Mouse (Mus musculus): ENCODE measurements at regions not wholly inside any gene's neighbourhood (a gene's known extent, or its start where the extent isn't known, plus 50 kb on each side); places are given as distances from the start of the nearest gene placed in this dataset.

DNA sequence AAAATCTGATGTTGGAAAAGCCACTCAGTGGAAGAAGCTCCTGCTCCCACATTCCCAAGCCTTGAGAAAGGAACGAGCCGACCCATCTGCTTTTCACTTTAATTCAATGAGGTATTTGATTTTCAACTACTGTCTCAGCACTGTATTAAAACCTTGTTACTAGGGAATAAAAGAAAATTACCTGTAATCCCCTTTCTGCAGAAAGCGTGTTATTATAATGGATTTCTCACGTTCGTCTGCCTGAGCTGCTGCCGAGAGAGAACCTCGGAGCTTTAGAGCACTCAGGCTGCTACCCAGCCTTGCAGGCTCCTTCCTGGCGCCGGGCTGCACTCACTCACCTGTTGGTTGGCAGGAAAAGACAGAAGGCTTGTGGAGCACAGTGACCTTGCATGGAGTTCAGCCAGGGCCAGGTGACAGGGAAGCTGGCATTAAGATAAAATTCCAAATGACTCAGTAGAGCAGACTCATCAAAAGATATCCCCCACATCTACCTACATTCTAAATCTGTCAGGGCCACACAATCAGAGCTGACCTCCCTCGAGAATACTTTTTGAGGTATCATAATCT, 770.2 kb downstream of the Adgrl2 start:
- Histone ChIP-seq H3K36me3 (ENCODE audit: control insufficient read depth, insufficient read depth) (no peaks in the 10 kb centered on the region), H3K27me3 (ENCODE audit: control insufficient read depth, insufficient read depth, insufficient read length) (no peaks in the 10 kb centered on the region), H3K79me2 (ENCODE audit: control insufficient read depth, insufficient read depth) (no peaks in the 10 kb centered on the region), H3ac (ENCODE audit: control insufficient read depth, insufficient read length) (no peak overlapping the region), H3K4me2 (ENCODE audit: low read depth) (no peak overlapping the region), H3K4me3 (no peak overlapping the region)
- no peak for TF ChIP-seq CEBPB (IDR thresholded peaks at IDR 0.05; ENCODE audit: insufficient read depth, poor library complexity, severe bottlenecking)
- no peak for TF ChIP-seq SRF (IDR thresholded peaks at IDR 0.05; ENCODE audit: control insufficient read depth, insufficient read length, low read depth)
- TF ChIP-seq TCF3 (IDR thresholded peaks at IDR 0.05; ENCODE audit: insufficient read length, low read depth), result no peak
- no peak for TF ChIP-seq E2F4 (IDR thresholded peaks at IDR 0.05; ENCODE audit: insufficient read depth)
- no peak for TF ChIP-seq TCF12 (IDR thresholded peaks at IDR 0.05; ENCODE audit: insufficient read depth, poor library complexity, severe bottlenecking)
- TF ChIP-seq MYOG (IDR thresholded peaks at IDR 0.05; ENCODE audit: control insufficient read depth in 1 of 3, insufficient read depth in 1 of 3, insufficient read length in 2 of 3, low read depth in 2 of 3), result no peak
- TF ChIP-seq POLR2A (IDR thresholded peaks at IDR 0.05; ENCODE audit: insufficient read length, low read depth), result no peak

DNA sequence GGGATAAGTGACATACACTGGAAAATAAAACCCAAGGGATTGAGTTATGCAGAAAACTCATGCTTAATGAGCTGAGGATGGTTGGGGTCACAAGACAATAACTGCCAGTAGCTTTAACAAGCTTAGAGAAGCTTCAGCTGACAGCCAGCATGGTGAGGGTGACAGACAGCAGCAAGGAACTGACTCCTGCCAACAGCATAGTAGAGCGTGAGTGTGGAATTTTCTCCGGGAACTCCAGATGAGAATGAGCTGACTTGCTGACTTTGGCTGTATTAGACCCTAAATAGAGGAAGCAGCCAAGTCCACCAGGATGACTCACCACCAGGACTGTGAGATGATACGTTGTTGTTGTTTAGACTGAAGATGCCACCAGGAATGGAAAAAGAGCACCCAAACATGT, 788.2 kb downstream of the Adgrl2 start:
- H3ac ChIP-seq (ENCODE audit: control insufficient read depth, insufficient read length), result no peak overlapping the region
- no peaks in the 10 kb centered on the region for H3K36me3 ChIP-seq (ENCODE audit: control insufficient read depth, insufficient read depth)
- no peaks in the 10 kb centered on the region for H3K79me2 ChIP-seq (ENCODE audit: control insufficient read depth, insufficient read depth)
- no peak overlapping the region for H3K4me2 ChIP-seq (ENCODE audit: low read depth)
- no peak overlapping the region for H3K4me3 ChIP-seq
- TF ChIP-seq TCF3 (IDR thresholded peaks at IDR 0.05; ENCODE audit: insufficient read length, low read depth), result no peak
- no peak for TF ChIP-seq TCF12 (IDR thresholded peaks at IDR 0.05; ENCODE audit: insufficient read depth, poor library complexity, severe bottlenecking)
- TF ChIP-seq E2F4 (IDR thresholded peaks at IDR 0.05; ENCODE audit: insufficient read depth), result no peak
- no peak for TF ChIP-seq POLR2A (IDR thresholded peaks at IDR 0.05; ENCODE audit: insufficient read length, low read depth)
- TF ChIP-seq REST (IDR thresholded peaks at IDR 0.05; ENCODE audit: insufficient read depth, insufficient read length), result no peak
- TF ChIP-seq SRF (IDR thresholded peaks at IDR 0.05; ENCODE audit: control insufficient read depth, insufficient read length, low read depth), result no peak
- TF ChIP-seq MAX (IDR thresholded peaks at IDR 0.05; ENCODE audit: low read depth), result no peak
- TF ChIP-seq MYOG (IDR thresholded peaks at IDR 0.05; ENCODE audit: control insufficient read depth in 1 of 3, insufficient read depth in 1 of 3, insufficient read length in 2 of 3, low read depth in 2 of 3), result no peak
- no peak for TF ChIP-seq MYOD1 (IDR thresholded peaks at IDR 0.05; ENCODE audit: control insufficient read depth in 1 of 3, insufficient read length in 2 of 3, low read depth in 2 of 3)
- TF ChIP-seq USF1 (IDR thresholded peaks at IDR 0.05; ENCODE audit: low read depth), result no peak
- TF ChIP-seq CEBPB (IDR thresholded peaks at IDR 0.05; ENCODE audit: insufficient read depth, poor library complexity, severe bottlenecking), result no peak
- TF ChIP-seq POLR2AphosphoS2 (IDR thresholded peaks at IDR 0.05; ENCODE audit: insufficient read length, low read depth), result no peak
- H3K27me3 ChIP-seq (ENCODE audit: control insufficient read depth, insufficient read depth, insufficient read length), result no peaks in the 10 kb centered on the region

DNA sequence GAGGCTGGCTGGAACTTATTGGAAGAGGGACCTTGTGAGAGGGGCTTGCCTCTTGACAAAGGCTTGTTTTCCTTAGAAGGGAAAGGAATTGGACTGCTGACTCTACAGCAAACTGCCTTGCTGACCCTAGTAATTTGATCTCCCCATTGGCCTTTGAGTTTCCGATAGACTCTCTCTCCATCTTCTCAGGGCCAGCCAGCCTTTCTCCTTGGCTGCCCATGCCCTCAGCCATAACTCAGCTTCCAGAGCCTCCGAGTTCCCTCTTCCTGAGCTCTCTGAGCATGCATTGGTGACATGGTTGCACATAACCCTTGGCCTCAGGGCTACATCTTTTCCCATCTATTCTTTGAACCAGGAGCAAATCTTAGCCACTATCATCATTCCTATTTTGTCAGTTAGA, 803.7 kb downstream of the Adgrl2 start:
- TF ChIP-seq POLR2AphosphoS2 (IDR thresholded peaks at IDR 0.05; ENCODE audit: insufficient read length, low read depth) (no peak), CEBPB (IDR thresholded peaks at IDR 0.05; ENCODE audit: insufficient read depth, poor library complexity, severe bottlenecking) (no peak), TCF12 (IDR thresholded peaks at IDR 0.05; ENCODE audit: insufficient read depth, poor library complexity, severe bottlenecking) (no peak), TCF3 (IDR thresholded peaks at IDR 0.05; ENCODE audit: insufficient read length, low read depth) (no peak), POLR2A (IDR thresholded peaks at IDR 0.05; ENCODE audit: insufficient read length, low read depth) (no peak), REST (IDR thresholded peaks at IDR 0.05; ENCODE audit: insufficient read depth, insufficient read length) (no peak)

DNA sequence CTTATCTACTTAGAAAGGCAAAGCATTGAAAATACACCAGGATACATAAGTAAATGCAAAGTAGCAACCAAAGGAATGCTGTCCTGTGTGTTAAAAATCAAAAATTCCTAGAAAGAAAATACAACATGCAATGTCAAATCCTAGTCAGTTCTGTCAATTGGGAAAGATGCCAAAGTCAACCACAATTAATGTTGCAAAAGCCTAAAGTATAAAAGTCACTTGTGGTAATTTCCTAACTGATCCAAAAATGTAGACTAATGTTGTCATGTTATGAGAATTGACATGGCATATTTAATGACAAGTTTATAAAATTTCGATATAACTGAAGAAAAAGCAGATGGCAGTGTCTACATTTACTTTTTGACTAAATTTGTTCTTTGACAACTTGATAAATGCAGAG, 822.8 kb downstream of the Adgrl2 start:
- Histone ChIP-seq H3K4me2 (ENCODE audit: low read depth) (no peak overlapping the region), H3K27me3 (ENCODE audit: control insufficient read depth, insufficient read depth, insufficient read length) (no peaks in the 10 kb centered on the region), H3K36me3 (ENCODE audit: control insufficient read depth, insufficient read depth) (no peaks in the 10 kb centered on the region), H3ac (ENCODE audit: control insufficient read depth, insufficient read length) (no peak overlapping the region), H3K4me3 (no peak overlapping the region), H3K79me2 (ENCODE audit: control insufficient read depth, insufficient read depth) (no peaks in the 10 kb centered on the region)
- no peak for TF ChIP-seq E2F4 (IDR thresholded peaks at IDR 0.05; ENCODE audit: insufficient read depth)

More for the DNA sequence above, 803.7 kb downstream of the Adgrl2 start:
- Histone ChIP-seq H3K27me3 (ENCODE audit: control insufficient read depth, insufficient read depth, insufficient read length) (no peaks in the 10 kb centered on the region), H3K79me2 (ENCODE audit: control insufficient read depth, insufficient read depth) (no peaks in the 10 kb centered on the region), H3K36me3 (ENCODE audit: control insufficient read depth, insufficient read depth) (no peaks in the 10 kb centered on the region), H3K4me2 (ENCODE audit: low read depth) (no peak overlapping the region), H3K4me3 (no peak overlapping the region), H3ac (ENCODE audit: control insufficient read depth, insufficient read length) (no peak overlapping the region)

DNA sequence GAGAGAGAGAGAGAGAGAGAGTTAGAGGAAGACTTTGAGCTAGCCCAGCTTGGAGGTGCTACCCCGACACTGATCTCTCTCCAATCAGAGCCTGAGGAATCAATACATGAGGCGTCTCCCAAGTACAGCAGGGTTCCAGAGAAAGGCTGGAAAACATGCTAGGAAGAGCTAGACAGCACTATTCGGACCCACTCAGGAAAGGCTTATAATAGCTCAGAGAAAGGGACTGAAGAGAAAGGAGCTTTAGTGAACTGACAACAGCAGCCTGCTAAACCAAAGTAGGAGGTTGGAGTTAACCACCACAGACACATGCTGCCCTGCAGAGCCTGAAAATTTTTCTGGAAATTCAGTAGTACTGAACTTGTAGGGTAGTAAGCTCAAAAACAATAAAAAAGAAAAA, 831.3 kb downstream of the Adgrl2 start:
- Histone ChIP-seq H3K4me2 (ENCODE audit: low read depth) (no peak overlapping the region), H3K79me2 (ENCODE audit: control insufficient read depth, insufficient read depth) (no peaks in the 10 kb centered on the region), H3K27me3 (ENCODE audit: control insufficient read depth, insufficient read depth, insufficient read length) (no peaks in the 10 kb centered on the region), H3K4me3 (no peak overlapping the region), H3K36me3 (ENCODE audit: control insufficient read depth, insufficient read depth) (no peaks in the 10 kb centered on the region), H3ac (ENCODE audit: control insufficient read depth, insufficient read length) (no peak overlapping the region)
- TF ChIP-seq POLR2AphosphoS2 (IDR thresholded peaks at IDR 0.05; ENCODE audit: insufficient read length, low read depth) (no peak), SRF (IDR thresholded peaks at IDR 0.05; ENCODE audit: control insufficient read depth, insufficient read length, low read depth) (no peak), USF1 (IDR thresholded peaks at IDR 0.05; ENCODE audit: low read depth) (no peak), MAX (IDR thresholded peaks at IDR 0.05; ENCODE audit: low read depth) (no peak), E2F4 (IDR thresholded peaks at IDR 0.05; ENCODE audit: insufficient read depth) (no peak), TCF3 (IDR thresholded peaks at IDR 0.05; ENCODE audit: insufficient read length, low read depth) (no peak), REST (IDR thresholded peaks at IDR 0.05; ENCODE audit: insufficient read depth, insufficient read length) (no peak), POLR2A (IDR thresholded peaks at IDR 0.05; ENCODE audit: insufficient read length, low read depth) (no peak), MYOG (IDR thresholded peaks at IDR 0.05; ENCODE audit: control insufficient read depth in 1 of 3, insufficient read depth in 1 of 3, insufficient read length in 2 of 3, low read depth in 2 of 3) (no peak), CEBPB (IDR thresholded peaks at IDR 0.05; ENCODE audit: insufficient read depth, poor library complexity, severe bottlenecking) (no peak), TCF12 (IDR thresholded peaks at IDR 0.05; ENCODE audit: insufficient read depth, poor library complexity, severe bottlenecking) (no peak), MYOD1 (IDR thresholded peaks at IDR 0.05; ENCODE audit: control insufficient read depth in 1 of 3, insufficient read length in 2 of 3, low read depth in 2 of 3) (no peak)
